Mouse (Mus musculus) myocyte (in vitro differentiated cells): ENCODE data around the gene Slc30a9. TPM values are rescaled to one million over a fixed set of nuclear protein-coding genes. Genes with fewer than 3 reads are reported as not detected.

Experiments
- H3K27me3 ChIP-seq: one replicate; pipeline ENCODE4 v1.6.1; 2011; ENCODE audit not compliant: control insufficient read depth, insufficient read depth, insufficient read length
- H3K36me3 ChIP-seq: one replicate; pipeline ENCODE4 v1.6.1; 2011; ENCODE audit not compliant: control insufficient read depth, insufficient read depth
- H3K4me2 ChIP-seq: one replicate; pipeline ENCODE4 v1.6.1; 2011; ENCODE audit warnings: low read depth, control low read depth
- H3K4me3 ChIP-seq: one replicate; pipeline ENCODE4 v1.5.1; 2011; ENCODE audit warnings: mild to moderate bottlenecking, control low read depth, moderate library complexity
- H3K79me2 ChIP-seq: one replicate; pipeline ENCODE4 v1.6.1; 2011; ENCODE audit not compliant: control insufficient read depth, insufficient read depth
- H3ac ChIP-seq: one replicate; pipeline ENCODE4 v1.6.1; 2011; ENCODE audit not compliant: control insufficient read depth, insufficient read length
- CEBPB ChIP-seq: IDR thresholded peaks from 2 replicates; pipeline ENCODE4 v1.6.1; 2011; ENCODE audit warnings: mild to moderate bottlenecking, moderate library complexity; ENCODE audit not compliant: poor library complexity, insufficient read depth, severe bottlenecking
- E2F4 ChIP-seq: IDR thresholded peaks from one replicate; pipeline ENCODE4 v1.6.1; 2011; ENCODE audit warnings: mild to moderate bottlenecking, control low read depth, moderate library complexity; ENCODE audit not compliant: insufficient read depth
- MAX ChIP-seq: IDR thresholded peaks from one replicate; pipeline ENCODE4 v1.6.1; 2011; ENCODE audit warnings: low read depth, mild to moderate bottlenecking, control low read depth
- MYOD1 ChIP-seq, 3 experiments: IDR thresholded peaks; one replicate each; pipeline ENCODE4 v1.6.1; 2011; ENCODE audit warnings: control low read depth in 2 of 3, low read depth in 2 of 3, mild to moderate bottlenecking in 2 of 3, moderate library complexity in 1 of 3; ENCODE audit not compliant: insufficient read length in 2 of 3, control insufficient read depth in 1 of 3
- MYOG ChIP-seq, 3 experiments: IDR thresholded peaks; one replicate each; pipeline ENCODE4 v1.6.1; 2011; ENCODE audit warnings: control low read depth in 2 of 3, low read depth in 2 of 3, mild to moderate bottlenecking in 2 of 3; ENCODE audit not compliant: insufficient read length in 2 of 3, control insufficient read depth in 1 of 3, insufficient read depth in 1 of 3
- POLR2A ChIP-seq: IDR thresholded peaks from one replicate; pipeline ENCODE4 v1.6.1; 2011; ENCODE audit warnings: low read depth, mild to moderate bottlenecking, control low read depth, moderate library complexity; ENCODE audit not compliant: insufficient read length
- POLR2AphosphoS2 ChIP-seq: IDR thresholded peaks from one replicate; pipeline ENCODE4 v1.6.1; 2011; ENCODE audit warnings: low read depth, control low read depth; ENCODE audit not compliant: insufficient read length
- REST ChIP-seq: IDR thresholded peaks from one replicate; pipeline ENCODE4 v1.6.1; 2011; ENCODE audit warnings: mild to moderate bottlenecking, control low read depth, moderate library complexity; ENCODE audit not compliant: insufficient read depth, insufficient read length
- SRF ChIP-seq: IDR thresholded peaks from one replicate; pipeline ENCODE4 v1.6.1; 2011; ENCODE audit warnings: low read depth; ENCODE audit not compliant: control insufficient read depth, insufficient read length
- TCF12 ChIP-seq: IDR thresholded peaks from one replicate; pipeline ENCODE4 v1.6.1; 2011; ENCODE audit warnings: mild to moderate bottlenecking, control low read depth; ENCODE audit not compliant: poor library complexity, insufficient read depth, severe bottlenecking
- TCF3 ChIP-seq: IDR thresholded peaks from one replicate; pipeline ENCODE4 v1.6.1; 2011; ENCODE audit warnings: low read depth, control low read depth; ENCODE audit not compliant: insufficient read length
- USF1 ChIP-seq: IDR thresholded peaks from one replicate; pipeline ENCODE4 v1.6.1; 2011; ENCODE audit warnings: low read depth, mild to moderate bottlenecking, control low read depth, moderate library complexity
- polyA plus RNA-seq: library from polyadenylated mRNA; unstranded; fragments of >200 nt; fragmentation: generic; extraction: Trizol; gene quantifications from one replicate; pipeline ENCODE4 v1.2.1, GENCODE M21; 2012; ENCODE audit warnings: missing spikeins

The Slc30a9 gene
- polyA plus RNA-seq, 1 experiment, result 22.7 TPM

GRCm38 (mm10) chr5:67377044-67377621, 70.4 kb downstream of the Slc30a9 start:
- Histone ChIP-seq H3ac (no peak overlapping the region), H3K79me2 (no peaks in the 10 kb centered on the region), H3K36me3 (no peaks in the 10 kb centered on the region), H3K4me3 (no peak overlapping the region), H3K4me2 (no peak overlapping the region), H3K27me3 (no peaks in the 10 kb centered on the region)
- TF ChIP-seq MYOG (IDR thresholded peaks at IDR 0.05; ENCODE audit: control insufficient read depth in 1 of 3, insufficient read depth in 1 of 3, insufficient read length in 2 of 3, low read depth in 2 of 3) (no peak), MAX (no peak), USF1 (no peak), TCF12 (no peak), E2F4 (no peak), TCF3 (no peak), POLR2AphosphoS2 (no peak), MYOD1 (IDR thresholded peaks at IDR 0.05; ENCODE audit: control insufficient read depth in 1 of 3, insufficient read length in 2 of 3, low read depth in 2 of 3) (no peak), SRF (no peak), CEBPB (no peak)

- Histone ChIP-seq H3K79me2 (no peaks in the 10 kb centered on the region), H3K36me3 (no peaks in the 10 kb centered on the region), H3K27me3 (no peaks in the 10 kb centered on the region), H3K4me3 (no peak overlapping the region), H3ac (no peak overlapping the region), H3K4me2 (no peak overlapping the region)
- TF ChIP-seq TCF12, result no peak
- no peak for TF ChIP-seq E2F4
- no peak for TF ChIP-seq MAX
- no peak for TF ChIP-seq TCF3
- TF ChIP-seq CEBPB, result no peak
- TF ChIP-seq SRF, result no peak
- no peak for TF ChIP-seq POLR2A
- TF ChIP-seq MYOD1 (IDR thresholded peaks at IDR 0.05; ENCODE audit: control insufficient read depth in 1 of 3, insufficient read length in 2 of 3, low read depth in 2 of 3), result no peak
- no peak for TF ChIP-seq POLR2AphosphoS2
- no peak for TF ChIP-seq REST
Observed at GRCm38 (mm10) chr5:67381690-67382089, 74.9 kb downstream of the Slc30a9 start.

GRCm38 (mm10) chr5:67382556-67382955, 75.8 kb downstream of the Slc30a9 start:
- Histone ChIP-seq H3ac (no peak overlapping the region), H3K27me3 (no peaks in the 10 kb centered on the region), H3K4me2 (peak overlapping the region; percentile 12), H3K4me3 (no peak overlapping the region), H3K36me3 (no peaks in the 10 kb centered on the region), H3K79me2 (no peaks in the 10 kb centered on the region)
- no peak for TF ChIP-seq TCF12
- TF ChIP-seq MAX, result no peak
- no peak for TF ChIP-seq E2F4
- no peak for TF ChIP-seq MYOG (IDR thresholded peaks at IDR 0.05; ENCODE audit: control insufficient read depth in 1 of 3, insufficient read depth in 1 of 3, insufficient read length in 2 of 3, low read depth in 2 of 3)
- TF ChIP-seq REST, result no peak
- no peak for TF ChIP-seq POLR2AphosphoS2
- TF ChIP-seq SRF, result no peak
- no peak for TF ChIP-seq USF1
- TF ChIP-seq POLR2A, result no peak
- no peak for TF ChIP-seq MYOD1 (IDR thresholded peaks at IDR 0.05; ENCODE audit: control insufficient read depth in 1 of 3, insufficient read length in 2 of 3, low read depth in 2 of 3)
- no peak for TF ChIP-seq CEBPB
- no peak for TF ChIP-seq TCF3

GRCm38 (mm10) chr5:67393951-67394350, 87.2 kb downstream of the Slc30a9 start:
- Histone ChIP-seq H3K79me2 (no peaks in the 10 kb centered on the region), H3K4me3 (no peak overlapping the region), H3K27me3 (no peaks in the 10 kb centered on the region), H3K36me3 (no peaks in the 10 kb centered on the region), H3K4me2 (no peak overlapping the region), H3ac (no peak overlapping the region)
- TF ChIP-seq TCF12, result no peak
- 0 out of 2 replicates have a peak, but pooled peaks have one; percentile 18 for TF ChIP-seq CEBPB

- no peak for TF ChIP-seq POLR2A
- TF ChIP-seq USF1, result no peak
- TF ChIP-seq POLR2AphosphoS2, result no peak
- TF ChIP-seq TCF12, result no peak
- TF ChIP-seq REST, result no peak
- TF ChIP-seq MYOG (IDR thresholded peaks at IDR 0.05; ENCODE audit: control insufficient read depth in 1 of 3, insufficient read depth in 1 of 3, insufficient read length in 2 of 3, low read depth in 2 of 3), result no peak
- TF ChIP-seq CEBPB, result no peak
- TF ChIP-seq SRF, result no peak
- TF ChIP-seq MAX, result no peak
- no peak for TF ChIP-seq TCF3
- TF ChIP-seq E2F4, result no peak
- Histone ChIP-seq H3K79me2 (no peaks in the 10 kb centered on the region), H3K27me3 (no peaks in the 10 kb centered on the region), H3K4me2 (peak overlapping the region; percentile 34), H3K4me3 (no peak overlapping the region), H3K36me3 (no peaks in the 10 kb centered on the region), H3ac (no peak overlapping the region)
Observed at GRCm38 (mm10) chr5:67395211-67395851, 88.6 kb downstream of the Slc30a9 start.
